ENCODE assay signal across 31 mouse cellular contexts in genomic region chr3:146936888-146937287, GRCm38 (mm10).
"Had no signal": no experiment of that assay in that cellular context is flagged by ENCODE, and none has a peak within 500 bp of the region (broad histone marks: within the 10 kb centered on the region; RNA-seq: fewer than 3 reads in every experiment).

No protein-coding gene starts in this region.

- H3K9me3 ChIP-seq: limb, embryonic 10.5 days; limb, embryonic 12.5 days; limb, embryonic 15.5 days; liver, embryonic 12.5 days; liver, embryonic 13.5 days; liver, embryonic 15.5 days; lung, embryonic 15.5 days; midbrain, embryonic 10.5 days; midbrain, embryonic 12.5 days; midbrain, embryonic 13.5 days; midbrain, embryonic 15.5 days; neural tube, embryonic 12.5 days had no signal

- H3K27me3 ChIP-seq: limb, embryonic 12.5 days; limb, embryonic 13.5 days; limb, embryonic 15.5 days; liver, embryonic 12.5 days; liver, embryonic 13.5 days; liver, embryonic 15.5 days; lung, embryonic 15.5 days; midbrain, embryonic 13.5 days; midbrain, embryonic 15.5 days; neural tube, embryonic 12.5 days had no signal

- H3K4me1 ChIP-seq: limb, embryonic 15.5 days; liver, embryonic 12.5 days; liver, embryonic 13.5 days; liver, embryonic 15.5 days; lung, embryonic 15.5 days; midbrain, embryonic 15.5 days; neural tube, embryonic 12.5 days had no signal

- H3K27ac ChIP-seq: limb, embryonic 10.5 days; limb, embryonic 12.5 days; limb, embryonic 13.5 days; limb, embryonic 15.5 days; liver, embryonic 12.5 days; liver, embryonic 13.5 days; liver, embryonic 14.5 days; liver, embryonic 15.5 days; lung, embryonic 15.5 days; macrophage; midbrain, embryonic 10.5 days; midbrain, embryonic 12.5 days; midbrain, embryonic 13.5 days; midbrain, embryonic 15.5 days; neural tube, embryonic 12.5 days had no signal

- DNase-seq: left cerebral cortex, postnatal 4 days; liver; liver, embryonic 13.5 days; liver, postnatal 0 days; lung, adult 18-20 months; lung, adult 2 months; lung, embryonic 14.5 days; lung, postnatal 10 days; lung, postnatal 14 days; lung, postnatal 36 days; lung, postnatal 4 days; midbrain, embryonic 14.5 days had no signal

- H3K4me2 ChIP-seq: limb, embryonic 12.5 days; limb, embryonic 13.5 days; limb, embryonic 15.5 days; liver, embryonic 11.5 days; liver, embryonic 12.5 days; liver, embryonic 13.5 days; liver, embryonic 15.5 days; lung, embryonic 14.5 days; lung, embryonic 15.5 days; midbrain, embryonic 11.5 days; midbrain, embryonic 12.5 days; midbrain, embryonic 13.5 days; midbrain, embryonic 15.5 days; neural tube, embryonic 12.5 days had no signal

- H3K36me3 ChIP-seq: limb, embryonic 10.5 days; limb, embryonic 15.5 days; liver, embryonic 12.5 days; liver, embryonic 13.5 days; lung, embryonic 15.5 days had no signal

- H3K4me3 ChIP-seq: limb, embryonic 10.5 days; limb, embryonic 12.5 days; limb, embryonic 13.5 days; limb, embryonic 15.5 days; liver, embryonic 12.5 days; liver, embryonic 13.5 days; liver, embryonic 15.5 days; lung, embryonic 15.5 days; megakaryocyte, embryonic 14.5 days; midbrain, embryonic 10.5 days; midbrain, embryonic 12.5 days; midbrain, embryonic 13.5 days; midbrain, embryonic 15.5 days; myocyte; neural tube, embryonic 12.5 days had no signal

- ATAC-seq: liver, embryonic 12.5 days; liver, postnatal 0 days; lung, postnatal 0 days; midbrain, embryonic 13.5 days; midbrain, embryonic 15.5 days had no signal

- H3K9ac ChIP-seq: limb, embryonic 12.5 days; limb, embryonic 13.5 days; limb, embryonic 15.5 days; liver, embryonic 12.5 days; liver, embryonic 13.5 days; liver, embryonic 14.5 days; liver, embryonic 15.5 days; liver, postnatal 0 days; lung, embryonic 14.5 days; lung, embryonic 15.5 days; midbrain, embryonic 12.5 days; midbrain, embryonic 13.5 days; midbrain, embryonic 15.5 days; neural tube, embryonic 12.5 days had no signal
